Mouse (Mus musculus) heart, postnatal 14 days (tissue): Measurements from ENCODE around the gene Hmbs. TPM values are rescaled to one million over a fixed set of nuclear protein-coding genes. Genes with fewer than 3 reads are reported as not detected.
A peak's percentile ranks its signal among the peaks of the same experiment; 100 is the strongest.
"Not testable (repeated sequence)": the region's sequence is repeated elsewhere in the genome, so short reads cannot be mapped to it uniquely, and the experiment has no call there.

Source experiments
- DNase-seq, 2 experiments: peaks; one replicate each; pipeline ENCODE4 v3.0.0; 2021 to 2022
- intact Hi-C: fragments of 180-260 bp; cut with DNase I; formaldehyde crosslinking; loops from one replicate; pipeline ENCODE4 v1.15.1; 2025
- total RNA-seq, 2 experiments: library from RNA; stranded (reverse); gene quantifications; 2 replicates each; pipeline ENCODE4 v1.2.3; 2021

The Hmbs gene
- total RNA-seq, 2 experiments from 2014 or later, result 44.4 to 46.8 TPM

GRCm38 (mm10) chr9:44347621-44348020 lies 3.6 kb upstream of the Hmbs start:
- DNase-seq, result no peak
- intact Hi-C loops, result no loop called here

GRCm38 (mm10) chr9:44347166-44347565 lies 3.1 kb upstream of the Hmbs start:
- DNase-seq, result no peak
- intact Hi-C loops, result no loop called here

GRCm38 (mm10) chr9:44345570-44346433 lies 1.8 kb upstream of the Hmbs start:
- intact Hi-C loops, result no loop called here
- DNase-seq, result no peak

DNA sequence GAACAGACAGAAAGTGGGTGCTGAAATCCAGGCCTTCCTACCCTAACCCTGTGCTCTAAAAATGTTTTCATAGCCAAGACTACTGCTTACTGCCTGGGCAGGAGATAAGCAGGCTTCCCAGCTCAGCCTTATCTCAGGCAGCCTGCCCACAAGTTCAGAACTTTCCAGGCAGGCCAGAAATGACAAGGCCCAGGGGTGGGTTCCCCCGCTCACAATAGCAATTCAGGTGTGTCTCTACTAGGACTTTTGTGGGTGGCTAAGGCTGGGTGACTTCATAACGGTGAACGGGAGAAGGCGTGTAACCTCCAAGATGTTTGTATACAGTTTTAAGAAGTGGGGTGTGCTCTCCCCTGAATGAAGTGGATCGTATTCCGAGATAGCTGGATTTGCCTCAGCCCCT lies 738 bp downstream of the Hmbs start:
- DNase-seq, result peak; percentile 43 to 55

DNA sequence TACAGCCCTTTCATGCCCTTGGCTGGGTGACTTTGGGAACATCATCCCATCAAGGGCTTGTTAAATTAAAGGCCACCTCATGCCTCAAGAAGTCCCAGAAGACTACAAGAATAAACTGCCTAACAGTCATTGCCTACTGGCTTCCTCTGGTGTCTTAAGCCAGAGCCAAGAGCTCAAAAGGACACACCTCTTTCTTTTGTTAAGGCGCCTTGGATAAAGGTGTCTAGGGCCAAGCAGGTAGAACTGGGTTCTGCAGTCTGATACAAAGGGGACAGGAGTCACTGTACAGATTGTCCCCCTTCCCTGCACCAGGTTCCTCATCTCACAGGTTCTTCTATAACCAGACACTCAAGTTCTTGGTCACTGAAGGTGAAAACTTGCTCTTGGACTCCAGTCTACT lies 1.4 kb downstream of the Hmbs start:
- intact Hi-C loops, result loop anchor here (5.0 kb wide), 2 partner anchors 95 to 210 kb away; partner anchors contain the start of gene Mcam
- DNase-seq, result no peak

More for the DNA sequence above, 738 bp downstream of the Hmbs start:
- intact Hi-C loops, result loop anchor here (5.0 kb wide), 2 partner anchors 96 to 211 kb away; partner anchors contain the start of gene Mcam

DNA sequence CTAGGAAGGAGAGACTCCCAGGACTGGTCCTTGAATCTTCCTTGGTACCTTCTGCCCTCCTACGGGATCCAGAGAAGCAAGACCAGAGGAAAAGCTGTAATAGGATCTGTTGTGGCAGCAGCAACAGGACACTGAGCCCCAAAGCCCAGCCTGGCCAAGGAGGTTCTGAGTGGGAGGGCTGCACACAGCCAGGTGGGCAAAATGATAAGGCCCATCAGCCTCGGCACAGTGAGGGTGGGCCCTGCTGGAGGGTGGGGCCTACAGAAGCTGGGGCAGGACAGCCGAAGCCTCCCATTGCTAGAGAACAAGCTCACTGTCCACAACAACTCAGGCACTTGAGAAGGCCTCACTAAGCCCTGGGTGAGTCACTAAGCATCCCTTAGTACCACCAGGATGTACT lies 1.9 kb downstream of the Hmbs start:
- intact Hi-C loops, result loop anchor here (5.0 kb wide), 2 partner anchors 95 to 210 kb away; partner anchors contain the start of gene Mcam

GRCm38 (mm10) chr9:44341487-44341886 lies 2.5 kb downstream of the Hmbs start:
- intact Hi-C loops, result loop anchor here (5.0 kb wide), 2 partner anchors 94 to 209 kb away; partner anchors contain the start of gene Mcam
- no peak for DNase-seq

More for the DNA sequence above, 1.9 kb downstream of the Hmbs start:
- DNase-seq, result no peak

GRCm38 (mm10) chr9:44338574-44338973 lies 5.5 kb downstream of the Hmbs start:
- no peak for DNase-seq

GRCm38 (mm10) chr9:44337436-44338169 lies 6.4 kb downstream of the Hmbs start:
- no peak for DNase-seq
- intact Hi-C loops, result loop anchor here (5.0 kb wide), 1 partner anchor 35 kb away; no protein-coding TSS in a partner anchor

More at GRCm38 (mm10) chr9:44338574-44338973, 5.5 kb downstream of the Hmbs start:
- intact Hi-C loops, result loop anchor here (5.0 kb wide), 1 partner anchor 36 kb away; no protein-coding TSS in a partner anchor

DNA sequence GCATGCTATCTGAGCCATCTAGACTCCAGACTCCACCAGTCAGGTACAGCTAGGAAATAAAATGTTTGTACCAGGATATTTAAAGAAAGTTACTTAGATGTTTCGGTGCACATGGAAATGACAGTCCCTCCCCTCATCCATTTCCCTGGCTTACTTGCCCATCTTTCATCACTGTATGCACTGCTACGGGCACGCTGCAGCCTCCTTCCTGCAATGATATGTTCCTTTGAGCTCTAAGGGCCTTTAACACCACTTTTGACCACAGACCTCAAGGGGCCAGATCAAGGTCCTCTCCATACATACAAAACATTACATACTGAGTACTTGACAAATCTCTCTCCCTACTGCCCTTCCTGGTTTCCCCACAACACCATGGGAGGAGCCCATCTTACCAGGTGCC lies 7.1 kb downstream of the Hmbs start:
- intact Hi-C loops, result loop anchor here (5.0 kb wide), 1 partner anchor 35 kb away; no protein-coding TSS in a partner anchor
- no peak for DNase-seq

- intact Hi-C loops, result loop anchor here (5.0 kb wide), 1 partner anchor 34 kb away; no protein-coding TSS in a partner anchor
Observed at GRCm38 (mm10) chr9:44336513-44336912, 7.5 kb downstream of the Hmbs start.

GRCm38 (mm10) chr9:44336093-44336406 lies 8.0 kb downstream of the Hmbs start:
- intact Hi-C loops, result loop anchor here (5.0 kb wide), 1 partner anchor 34 kb away; no protein-coding TSS in a partner anchor
- no peak for DNase-seq

More at GRCm38 (mm10) chr9:44336513-44336912, 7.5 kb downstream of the Hmbs start:
- DNase-seq, result not testable (repeated sequence)

DNA sequence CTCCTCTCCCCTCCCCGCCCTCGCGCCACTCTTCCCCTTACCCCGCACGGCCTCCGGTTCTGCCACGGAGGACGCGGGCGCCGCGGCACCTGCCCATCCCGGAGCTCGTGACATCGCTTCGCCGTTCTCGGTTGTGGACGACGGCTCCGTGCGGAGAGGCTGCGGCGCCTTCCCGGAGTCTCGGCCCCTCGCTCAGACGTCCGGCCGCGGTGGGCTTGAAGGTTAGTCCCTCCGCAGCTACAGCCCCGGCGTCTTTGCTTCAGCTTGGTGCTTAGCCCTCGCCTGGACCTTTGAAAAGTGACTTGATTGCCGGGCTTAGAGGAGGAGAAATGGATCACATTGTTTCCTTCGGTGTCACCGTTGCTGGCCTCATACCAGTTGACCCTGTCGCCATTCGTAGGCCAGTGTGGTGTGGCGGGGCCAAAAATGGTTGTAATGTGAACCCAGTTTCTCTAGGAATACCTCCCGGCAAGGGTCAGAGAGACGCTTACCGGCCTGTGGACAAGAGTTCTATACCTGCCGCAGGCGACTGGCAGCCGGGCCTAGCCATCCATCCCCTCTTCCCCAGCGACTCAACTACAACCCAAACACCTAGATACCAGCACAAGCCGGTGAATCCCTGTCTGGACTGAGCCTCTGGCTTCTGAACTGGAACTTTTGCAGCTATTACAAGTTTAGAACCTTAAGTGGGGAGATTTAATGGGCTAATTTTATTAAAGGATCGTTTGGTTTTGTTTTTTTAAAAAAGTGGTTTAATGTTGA lies 8.5 kb downstream of the Hmbs start:
- peak; percentile 50 to 54 for DNase-seq
- intact Hi-C loops, result loop anchor here (5.0 kb wide), 1 partner anchor 33 kb away; no protein-coding TSS in a partner anchor

GRCm38 (mm10) chr9:44334396-44335330 lies 9.4 kb downstream of the Hmbs start, which contains the start of gene H2afx:
Gene H2afx, plus strand, starts transcription at chr9:44334694.
- intact Hi-C loops, result loop anchor here (1.0 to 5.0 kb wide), 2 partner anchors 8 to 32 kb away; partner anchors contain the start of gene Dpagt1
- peak; percentile 96 to 97 for DNase-seq

GRCm38 (mm10) chr9:44332918-44333638 lies 10.9 kb downstream of the Hmbs start:
- no peak for DNase-seq
- intact Hi-C loops, result no loop called here

GRCm38 (mm10) chr9:44330736-44331135 lies 13.3 kb downstream of the Hmbs start:
- intact Hi-C loops, result no loop called here
- DNase-seq, result no peak

- DNase-seq, result no peak
- intact Hi-C loops, result loop anchor here (2.0 kb wide), 1 partner anchor 21 kb away; no protein-coding TSS in a partner anchor
Observed at GRCm38 (mm10) chr9:44327926-44328325, 16.1 kb downstream of the Hmbs start.
